Mouse (Mus musculus): ENCODE data around the gene Sf3b6. TPM values are rescaled to one million over a fixed set of nuclear protein-coding genes. Genes with fewer than 3 reads are reported as not detected.

Sf3b6 gene
- 201 TPM for polyA plus RNA-seq (2015; fragmentation: Illumina TruSeq; extraction: RNeasy Lipid Tissue Mini Kit (QIAGEN cat#74804); ENCODE audit: insufficient read depth, low replicate concordance)

DNA sequence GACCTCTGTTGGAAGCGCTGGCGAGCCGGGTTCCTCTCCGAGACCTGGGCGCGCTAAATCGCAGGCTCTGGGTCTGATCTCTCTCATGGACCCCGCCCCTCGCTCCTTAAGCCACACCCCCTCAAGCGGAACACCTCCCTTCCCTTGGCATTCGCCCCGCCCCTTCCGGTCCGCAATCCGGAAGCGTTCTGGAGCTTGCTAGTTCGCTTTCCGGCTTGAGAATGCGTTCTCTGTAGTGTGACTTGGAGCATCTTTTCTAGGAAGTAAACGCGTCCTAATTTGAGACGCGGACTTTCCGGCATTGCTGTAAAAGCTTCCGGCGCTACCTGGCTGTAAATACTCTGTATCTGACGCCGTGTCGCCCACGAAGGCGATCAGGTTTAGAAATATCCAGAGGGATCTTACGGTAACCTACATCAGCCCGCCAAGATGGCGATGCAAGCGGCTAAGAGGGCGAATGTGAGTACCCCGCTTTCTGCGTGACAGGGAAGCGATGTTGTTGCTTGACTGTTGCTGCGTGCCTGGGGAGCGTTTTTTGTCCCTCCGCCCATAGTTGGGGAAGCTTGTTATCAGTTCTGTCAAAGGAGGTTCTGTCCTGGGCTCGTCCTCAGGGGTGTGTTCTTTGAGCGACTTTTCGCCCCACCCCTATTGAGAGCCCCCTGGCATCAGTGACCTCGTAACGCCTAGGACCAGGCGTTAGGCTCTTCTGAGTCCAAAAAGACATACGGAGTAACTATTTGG, at the start of gene Sf3b6:
Sf3b6 (plus strand) TSS at position 184 of the 741 bp plus-strand sequence.

DNA sequence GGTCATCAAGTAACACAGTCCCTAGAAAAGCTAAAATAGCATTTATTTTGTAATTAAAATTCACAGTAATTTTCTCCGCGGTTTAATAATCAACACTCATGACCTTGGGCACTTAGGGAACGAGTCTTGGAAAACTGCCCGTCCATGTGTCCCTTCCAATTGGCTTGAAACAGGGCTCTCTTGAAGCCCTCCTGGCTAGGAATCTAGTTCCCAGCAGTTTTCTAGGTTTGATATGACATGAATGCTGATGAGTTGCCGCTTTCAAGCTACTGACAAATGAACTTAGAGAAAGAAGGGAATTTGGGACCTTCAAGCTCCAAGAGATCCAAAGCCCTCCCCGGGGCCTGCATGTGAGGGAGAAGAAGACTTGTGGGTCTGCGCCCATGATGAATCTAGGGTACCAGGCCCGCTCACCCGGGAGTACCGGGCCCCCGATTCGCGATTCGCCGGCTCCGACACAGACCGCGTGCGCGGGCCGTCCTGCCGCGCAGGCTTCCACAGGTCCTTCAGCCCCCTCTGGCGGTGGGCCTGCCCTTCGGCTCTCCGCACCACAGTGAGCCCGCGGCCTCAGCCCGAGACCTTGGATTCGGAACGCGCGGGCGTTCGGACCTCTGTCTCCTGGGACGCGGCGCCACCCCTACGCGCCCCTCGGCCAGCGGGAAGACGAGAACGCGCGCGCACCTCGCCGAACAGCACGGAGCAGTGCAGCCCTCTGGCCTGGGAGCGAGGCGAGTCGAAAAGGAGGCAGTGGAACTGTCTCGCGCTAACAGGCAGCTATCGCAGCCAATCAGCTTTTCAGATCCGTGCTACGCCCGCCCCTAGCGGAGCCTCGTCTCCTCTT, 48.6 kb upstream of the Sf3b6 start, which contains the start of the genes Pfn4 and Fam228b:
Pfn4 (plus strand) TSS at position 531 of the 841 bp plus-strand sequence.
Fam228b (minus strand) TSS at position 776 of the 841 bp plus-strand sequence.

DNA sequence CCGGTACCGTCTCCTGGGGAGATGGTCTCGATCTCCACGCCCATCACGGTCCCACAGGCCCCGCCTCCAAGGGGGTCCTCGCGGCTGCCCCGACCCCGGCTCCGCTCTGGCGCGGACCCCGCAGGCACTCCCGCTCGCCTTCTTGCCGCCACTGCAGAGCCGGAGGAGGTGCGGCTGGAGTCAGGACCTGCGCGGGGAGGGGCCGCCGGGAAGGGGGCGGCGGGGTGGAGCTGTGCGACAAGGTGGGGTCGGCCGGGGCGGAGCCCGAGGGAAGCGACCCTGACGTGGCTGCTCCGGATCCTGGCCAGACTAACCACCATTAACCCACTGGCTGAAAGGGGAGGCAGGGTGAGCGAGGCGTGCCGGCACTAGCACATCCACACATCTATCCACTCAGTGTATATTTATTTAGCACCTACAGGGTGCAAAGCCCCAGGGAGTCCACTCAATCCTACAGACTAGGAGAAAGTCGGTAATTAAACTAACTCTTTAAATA, 24.1 kb downstream of the Sf3b6 start, which contains the start of gene Fkbp1b:
Fkbp1b (minus strand) TSS at position 200 of the 496 bp plus-strand sequence.

DNA sequence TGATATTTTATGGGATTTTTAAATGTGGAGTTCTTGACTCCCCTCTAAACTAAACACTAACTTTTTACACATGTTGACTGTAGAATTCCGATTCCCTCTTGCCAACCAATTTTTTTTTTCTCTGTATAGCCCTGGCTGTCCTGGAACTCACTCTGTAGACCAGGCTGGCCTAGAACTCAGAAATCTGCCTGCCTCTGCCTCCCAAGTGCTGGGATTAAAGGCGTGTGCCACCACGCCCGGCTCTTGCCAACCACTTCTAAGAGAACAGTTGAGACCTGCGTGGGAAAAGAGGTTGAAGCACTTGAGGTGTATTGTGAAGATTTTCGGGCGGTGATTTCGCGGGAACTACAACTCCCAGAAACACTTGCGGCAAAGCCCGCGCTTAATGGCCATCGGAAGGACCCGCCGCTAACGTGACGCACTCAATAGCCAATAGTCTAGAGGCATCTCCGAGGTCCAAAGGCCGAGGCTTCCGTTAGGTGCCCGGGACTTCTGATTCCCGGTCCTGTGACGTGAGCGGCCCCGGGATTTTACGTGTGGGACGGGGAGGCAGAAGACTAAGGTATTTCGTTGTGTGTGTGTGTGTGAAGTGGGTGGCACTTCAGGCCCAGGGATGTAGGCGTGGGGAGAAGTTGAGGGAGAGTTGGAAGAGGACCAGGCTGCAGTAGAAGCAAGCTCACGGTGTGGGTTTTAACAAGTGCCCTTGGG, 25.7 kb downstream of the Sf3b6 start, which contains the start of gene Wdcp:
Wdcp (plus strand) TSS at position 414 of the 708 bp plus-strand sequence.

DNA sequence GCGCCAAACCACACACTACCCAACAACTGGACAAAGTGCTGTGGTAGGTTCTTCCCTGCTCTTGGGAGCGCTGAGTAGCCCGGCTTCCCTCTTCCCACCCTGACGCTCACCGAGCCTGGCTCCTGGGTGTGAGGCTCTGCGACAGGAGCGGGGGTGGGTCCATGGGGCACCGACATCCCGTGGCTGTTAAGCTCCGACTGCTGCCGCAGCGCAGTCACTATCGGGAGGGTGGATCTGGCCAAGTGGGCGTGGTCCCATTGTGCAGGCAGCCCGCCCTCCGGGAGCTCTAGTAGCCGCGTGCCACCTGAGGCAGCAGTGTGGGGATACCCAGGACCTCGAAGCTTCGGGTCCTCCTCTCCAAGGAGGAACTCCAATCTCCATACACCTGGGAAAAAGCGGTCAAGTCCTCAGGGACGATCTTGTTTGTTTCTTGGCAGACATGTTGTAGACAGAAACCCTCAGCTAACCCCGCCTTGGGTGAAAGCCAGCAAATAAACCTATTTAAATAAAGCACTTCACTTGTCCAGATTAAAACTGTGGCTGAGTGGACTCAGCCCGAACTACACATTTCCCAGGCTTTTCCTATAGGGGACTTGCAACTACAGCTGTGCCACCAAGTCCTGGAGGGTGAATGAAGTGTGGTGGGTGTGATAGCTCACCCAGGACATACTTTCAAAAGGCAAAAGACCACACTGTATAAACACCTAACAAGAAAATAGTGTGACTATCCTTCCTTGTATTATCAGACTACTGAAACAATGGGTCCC, 57.0 kb downstream of the Sf3b6 start, which contains the start of gene Mfsd2b:
Mfsd2b (minus strand) TSS at position 199 of the 767 bp plus-strand sequence.

Other genes starting within 250 kb of the Sf3b6 start
- gene Itsn2, start 224.9 kb upstream of the Sf3b6 start, polyA plus RNA-seq (2015; fragmentation: Illumina TruSeq; extraction: RNeasy Lipid Tissue Mini Kit (QIAGEN cat#74804); ENCODE audit: insufficient read depth, low replicate concordance), result 296 TPM
- not detected for gene Gm3625, start 224.6 kb upstream of the Sf3b6 start, polyA plus RNA-seq (2015; fragmentation: Illumina TruSeq; extraction: RNeasy Lipid Tissue Mini Kit (QIAGEN cat#74804); ENCODE audit: insufficient read depth, low replicate concordance)
- gene Fam228a, start 79.1 kb upstream of the Sf3b6 start, polyA plus RNA-seq (2015; fragmentation: Illumina TruSeq; extraction: RNeasy Lipid Tissue Mini Kit (QIAGEN cat#74804); ENCODE audit: insufficient read depth, low replicate concordance), result 0.15 TPM
- 0.29 TPM for gene Pfn4, start 48.5 kb upstream of the Sf3b6 start, polyA plus RNA-seq (2015; fragmentation: Illumina TruSeq; extraction: RNeasy Lipid Tissue Mini Kit (QIAGEN cat#74804); ENCODE audit: insufficient read depth, low replicate concordance)
- 1.3 TPM for gene Fam228b, start 48.3 kb upstream of the Sf3b6 start, polyA plus RNA-seq (2015; fragmentation: Illumina TruSeq; extraction: RNeasy Lipid Tissue Mini Kit (QIAGEN cat#74804); ENCODE audit: insufficient read depth, low replicate concordance)
- gene Fkbp1b, start 24.0 kb downstream of the Sf3b6 start, polyA plus RNA-seq (2015; fragmentation: Illumina TruSeq; extraction: RNeasy Lipid Tissue Mini Kit (QIAGEN cat#74804); ENCODE audit: insufficient read depth, low replicate concordance), result 1.4 TPM
- 11.7 TPM for gene Wdcp, start 25.8 kb downstream of the Sf3b6 start, polyA plus RNA-seq (2015; fragmentation: Illumina TruSeq; extraction: RNeasy Lipid Tissue Mini Kit (QIAGEN cat#74804); ENCODE audit: insufficient read depth, low replicate concordance)
- 9.1 TPM for gene Mfsd2b, start 56.8 kb downstream of the Sf3b6 start, polyA plus RNA-seq (2015; fragmentation: Illumina TruSeq; extraction: RNeasy Lipid Tissue Mini Kit (QIAGEN cat#74804); ENCODE audit: insufficient read depth, low replicate concordance)
- gene Ubxn2a, start 90.2 kb downstream of the Sf3b6 start, polyA plus RNA-seq (2015; fragmentation: Illumina TruSeq; extraction: RNeasy Lipid Tissue Mini Kit (QIAGEN cat#74804); ENCODE audit: insufficient read depth, low replicate concordance), result 40.1 TPM
- gene Atad2b, start 99.8 kb downstream of the Sf3b6 start, polyA plus RNA-seq (2015; fragmentation: Illumina TruSeq; extraction: RNeasy Lipid Tissue Mini Kit (QIAGEN cat#74804); ENCODE audit: insufficient read depth, low replicate concordance), result 41.0 TPM

Measured in spleen, adult 10 weeks (tissue).